Mouse (Mus musculus) adrenal gland, postnatal 14 days (tissue): ENCODE data around the gene Htt. TPM values are rescaled to one million over a fixed set of nuclear protein-coding genes. Genes with fewer than 3 reads are reported as not detected.
"Not testable (repeated sequence)": the region's sequence is repeated elsewhere in the genome, so short reads cannot be mapped to it uniquely, and the experiment has no call there.

Source experiments
- DNase-seq: peaks from one replicate; pipeline ENCODE4 v3.0.0; 2021; ENCODE audit warnings: mixed read lengths
- long read RNA-seq, 2 experiments: library from polyadenylated mRNA; stranded (forward); transcript quantifications; one replicate each; pipeline ENCODE4 v2.0.0; 2021
- total RNA-seq: library from RNA; stranded (reverse); gene quantifications from 2 replicates; pipeline ENCODE4 v1.2.3, GENCODE M21; 2021

The Htt gene
- total RNA-seq, result 24.6 and 25.8 TPM in 2 replicates
- long read RNA-seq, experiment 1, partial matches to known transcripts, result 3 of 3 reads
- long read RNA-seq, experiment 1, other reads (novel, unspliced or antisense), result 0 of 3 reads
- long read RNA-seq, experiment 2, partial matches to known transcripts, result 6 of 6 reads
- long read RNA-seq, experiment 2, other reads (novel, unspliced or antisense), result 0 of 6 reads

- peak; percentile 98 for DNase-seq
Measured at GRCm38 (mm10) chr5:34761509-34761908, at the start of gene Htt. Gene Htt, plus strand, starts transcription at chr5:34761740.

- not testable (repeated sequence) for DNase-seq
Measured at GRCm38 (mm10) chr5:34714371-34714770, 47.2 kb upstream of the Htt start.

DNA sequence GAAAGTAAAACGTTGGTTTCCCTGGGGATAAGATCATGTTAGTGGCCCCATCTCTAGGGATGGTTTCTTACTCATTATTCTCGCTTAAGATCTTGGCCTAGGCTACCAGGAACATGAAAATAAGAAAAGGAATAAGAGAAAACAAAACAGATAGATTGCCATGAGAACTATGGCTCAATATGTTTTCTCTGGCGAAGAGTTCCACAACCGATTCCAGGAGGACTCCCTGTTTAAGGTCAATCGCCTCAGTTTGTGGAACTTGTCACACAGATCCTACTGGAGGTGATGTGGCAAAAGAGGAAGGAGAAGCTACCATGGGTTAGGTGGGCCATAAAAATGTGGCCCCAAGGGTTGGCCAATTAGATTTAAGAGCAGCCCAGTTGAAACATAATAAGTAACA is 46.7 kb upstream of the Htt start:
- DNase-seq, result no peak

DNA sequence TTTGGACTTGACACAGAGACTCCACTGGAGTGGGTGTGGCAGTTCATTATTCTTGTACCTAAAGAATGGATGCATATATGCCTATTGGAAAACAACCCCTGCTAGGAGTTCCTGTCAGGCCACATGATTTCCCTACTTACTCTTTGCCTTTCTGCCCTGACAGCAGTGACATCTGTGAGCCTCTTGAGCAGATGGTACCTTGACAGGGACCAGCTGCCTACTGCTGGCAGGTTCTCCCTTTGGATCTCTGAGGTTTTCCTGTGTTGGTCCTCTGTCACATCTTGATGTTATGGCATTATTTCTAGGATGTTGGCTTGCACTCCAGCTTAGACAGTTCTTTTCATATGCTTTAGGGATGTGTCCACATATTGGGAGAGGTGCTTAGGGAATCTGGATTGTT is 32.4 kb upstream of the Htt start:
- no peak for DNase-seq

DNA sequence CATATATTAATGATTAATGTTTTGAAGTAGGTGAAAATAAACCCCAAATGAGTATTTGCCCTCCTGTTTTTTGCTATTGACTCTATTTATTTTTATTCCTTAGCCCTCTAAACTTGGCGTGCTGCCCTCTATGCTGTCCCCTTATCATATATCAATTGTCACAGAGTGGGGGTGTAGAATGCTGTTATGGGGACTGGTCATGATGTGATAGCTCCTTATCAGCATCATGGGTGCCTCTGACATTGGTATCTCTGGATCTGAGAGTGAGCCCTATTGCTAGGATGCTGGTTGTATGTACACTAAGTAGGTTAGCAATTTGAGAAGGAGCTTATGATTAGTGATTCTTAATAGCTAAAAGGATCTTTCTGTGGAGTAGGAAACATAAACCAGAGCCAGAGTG is 31.3 kb upstream of the Htt start:
- DNase-seq, result no peak

- no peak for DNase-seq
Measured at GRCm38 (mm10) chr5:34751477-34751876, 10.1 kb upstream of the Htt start.

- DNase-seq, result no peak
Measured at GRCm38 (mm10) chr5:34758762-34759161, 2.8 kb upstream of the Htt start.

GRCm38 (mm10) chr5:34760850-34761508 is 561 bp upstream of the Htt start:
- no peak for DNase-seq

DNA sequence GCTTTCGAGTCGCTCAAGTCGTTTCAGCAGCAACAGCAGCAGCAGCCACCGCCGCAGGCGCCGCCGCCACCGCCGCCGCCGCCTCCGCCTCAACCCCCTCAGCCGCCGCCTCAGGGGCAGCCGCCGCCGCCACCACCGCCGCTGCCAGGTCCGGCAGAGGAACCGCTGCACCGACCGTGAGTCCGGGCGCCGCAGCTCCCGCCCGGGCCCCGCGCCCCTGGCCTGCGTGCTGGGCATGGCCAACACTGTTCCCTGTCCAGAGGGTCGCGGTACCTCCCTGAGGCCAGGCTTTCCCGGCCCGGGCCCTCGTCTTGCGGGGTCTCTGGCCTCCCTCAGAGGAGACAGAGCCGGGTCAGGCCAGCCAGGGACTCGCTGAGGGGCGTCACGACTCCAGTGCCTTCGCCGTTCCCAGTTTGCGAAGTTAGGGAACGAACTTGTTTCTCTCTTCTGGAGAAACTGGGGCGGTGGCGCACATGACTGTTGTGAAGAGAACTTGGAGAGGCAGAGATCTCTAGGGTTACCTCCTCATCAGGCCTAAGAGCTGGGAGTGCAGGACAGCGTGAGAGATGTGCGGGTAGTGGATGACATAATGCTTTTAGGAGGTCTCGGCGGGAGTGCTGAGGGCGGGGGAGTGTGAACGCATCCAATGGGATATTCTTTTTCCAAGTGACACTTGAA is 533 bp downstream of the Htt start:
- DNase-seq, result peak; percentile 57

DNA sequence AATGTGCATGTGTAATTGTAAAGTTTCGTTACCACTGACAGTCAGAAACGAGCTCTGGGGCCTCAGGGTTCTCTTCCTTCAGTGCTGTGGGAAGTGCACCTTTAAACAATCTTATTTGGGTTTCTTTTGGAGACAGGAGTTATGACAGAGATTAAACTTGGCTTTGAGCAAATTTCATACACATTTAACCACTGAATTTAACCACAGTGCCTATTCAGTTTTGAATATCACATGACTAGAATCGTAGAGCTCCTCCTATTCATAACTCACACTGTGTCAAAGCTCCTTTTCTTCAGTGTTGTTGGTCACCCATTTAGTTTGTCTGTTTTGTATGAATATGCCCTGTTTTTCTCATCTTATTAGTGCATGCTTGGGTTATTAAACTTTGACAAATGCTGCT is 10.3 kb downstream of the Htt start:
- no peak for DNase-seq

DNA sequence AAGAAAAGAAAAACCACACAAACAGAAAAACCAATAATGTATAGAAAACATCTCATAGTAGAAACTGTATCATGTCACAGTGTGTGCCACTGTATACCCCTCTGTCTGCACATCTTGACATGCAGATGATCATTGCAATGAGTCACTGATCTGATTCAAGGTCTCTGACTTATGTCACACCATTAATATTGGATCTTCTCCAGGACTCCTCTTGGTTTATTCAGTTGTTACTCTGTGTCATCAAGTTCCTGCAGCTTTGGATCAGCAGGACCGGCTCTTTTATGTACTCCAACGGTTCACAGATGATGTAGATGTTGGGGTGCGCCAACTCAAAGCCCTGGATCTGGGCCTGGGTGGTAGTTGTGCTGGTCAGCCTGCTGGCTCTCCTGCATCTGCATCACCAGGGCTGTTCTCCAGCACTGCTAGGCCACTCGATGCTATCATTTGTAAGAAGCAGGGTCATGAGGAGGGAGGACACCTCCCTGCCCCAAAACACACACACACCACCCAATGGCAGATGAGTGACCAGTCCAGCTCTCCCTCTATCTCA is 11.2 kb downstream of the Htt start:
- peak; percentile 13 for DNase-seq

- peak; percentile 16 for DNase-seq
Measured at GRCm38 (mm10) chr5:34773392-34773791, 11.9 kb downstream of the Htt start.

DNA sequence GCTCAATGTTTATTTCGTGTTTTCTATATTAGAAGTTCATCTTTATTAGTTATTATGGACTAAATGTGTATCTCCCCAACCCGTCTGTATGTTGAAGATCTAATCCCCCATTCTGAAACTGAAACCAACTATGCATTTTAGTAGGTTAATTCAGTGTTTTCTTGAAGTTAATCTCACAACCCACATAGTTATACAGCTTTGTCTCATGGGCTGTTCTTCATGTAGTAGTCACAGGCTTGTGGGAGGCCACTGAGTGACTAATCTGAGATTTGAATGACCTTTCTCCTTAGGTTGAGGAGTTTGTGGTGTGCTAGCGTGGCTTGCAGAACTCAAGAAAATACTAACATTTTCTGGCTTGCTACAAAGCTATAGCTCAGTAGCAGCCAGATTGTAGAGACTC is 23.5 kb downstream of the Htt start:
- DNase-seq, result no peak

DNA sequence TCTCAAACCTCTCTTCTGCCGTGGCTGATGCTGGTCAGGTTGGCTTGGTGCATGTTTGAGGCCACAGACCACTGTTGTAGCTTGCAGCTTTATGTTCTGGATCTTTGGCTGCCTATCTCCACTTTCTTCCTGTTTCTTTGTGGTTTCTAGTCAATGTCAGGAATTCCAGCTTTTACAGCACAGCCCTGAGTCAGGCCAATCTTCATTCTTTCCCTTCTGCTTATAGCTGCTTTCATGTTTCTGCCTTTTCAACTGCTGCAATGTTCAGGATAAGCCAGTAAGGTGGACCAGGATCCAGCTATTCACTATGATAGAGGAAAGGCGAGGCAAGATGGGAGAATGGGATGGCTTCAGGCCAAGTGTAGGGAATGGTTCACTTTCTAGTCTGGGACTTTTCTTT is 29.6 kb downstream of the Htt start:
- no peak for DNase-seq

GRCm38 (mm10) chr5:34800292-34800953 is 38.9 kb downstream of the Htt start:
- no peak for DNase-seq

- no peak for DNase-seq
Measured at GRCm38 (mm10) chr5:34806038-34806437, 44.5 kb downstream of the Htt start.

DNA sequence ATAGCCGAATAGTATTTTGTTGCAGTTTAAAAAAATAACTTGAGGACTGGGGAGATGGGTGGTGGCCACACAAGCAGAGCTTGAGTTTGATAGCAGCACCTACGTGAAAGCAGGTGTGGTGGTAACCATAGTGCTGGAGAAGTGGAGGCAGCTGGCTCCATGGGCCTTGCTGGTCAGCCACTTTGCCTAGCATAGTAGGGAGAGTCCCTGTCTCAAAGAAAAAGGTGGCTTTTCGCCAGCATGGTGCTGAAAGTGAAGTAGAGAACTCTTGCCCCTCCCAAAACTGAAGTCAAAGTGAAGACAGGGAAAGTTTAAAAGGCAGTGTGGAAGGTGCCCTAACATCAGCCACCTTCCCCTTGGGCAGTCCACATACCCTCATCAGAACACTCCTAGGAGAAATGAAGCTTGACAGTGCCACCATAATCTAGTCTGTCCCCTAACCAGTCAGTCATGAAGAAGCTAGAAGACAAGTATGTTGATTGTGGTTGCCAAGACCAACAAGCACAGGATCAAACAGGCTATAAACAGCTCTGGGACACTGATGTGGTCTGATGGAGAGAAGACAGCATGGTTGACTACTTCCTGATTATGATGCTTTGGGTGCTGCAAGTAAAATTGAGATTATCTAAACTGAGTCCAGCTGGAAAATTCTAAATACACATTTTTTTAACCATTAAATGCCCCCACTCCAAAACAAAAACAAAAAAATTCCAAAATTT is 61.0 kb downstream of the Htt start:
- DNase-seq, result no peak

- no peak for DNase-seq
Measured at GRCm38 (mm10) chr5:34854079-34854478, 92.5 kb downstream of the Htt start.

DNA sequence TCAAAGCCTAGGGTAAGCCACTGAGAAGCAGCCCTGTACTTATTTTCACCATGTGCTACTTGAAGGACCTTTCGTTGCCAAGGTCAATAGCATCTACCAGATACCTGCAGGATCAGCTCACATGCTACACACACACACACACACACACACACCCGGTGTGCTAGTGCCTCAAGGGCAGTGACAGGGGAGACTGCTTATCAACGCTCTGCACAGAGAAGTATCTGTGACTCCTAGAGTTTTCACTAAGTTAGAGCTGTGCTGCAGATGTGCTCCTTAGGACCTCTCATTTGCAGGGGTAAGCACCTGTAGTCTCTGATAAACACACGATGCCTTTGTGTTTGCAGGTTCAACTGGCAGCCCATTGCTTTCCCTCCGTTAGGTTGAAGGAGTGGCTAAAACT is 103.8 kb downstream of the Htt start:
- no peak for DNase-seq

GRCm38 (mm10) chr5:34880307-34880706 is 118.8 kb downstream of the Htt start:
- DNase-seq, result not testable (repeated sequence)

- no peak for DNase-seq
Measured at GRCm38 (mm10) chr5:34881023-34881422, 119.5 kb downstream of the Htt start.

DNA sequence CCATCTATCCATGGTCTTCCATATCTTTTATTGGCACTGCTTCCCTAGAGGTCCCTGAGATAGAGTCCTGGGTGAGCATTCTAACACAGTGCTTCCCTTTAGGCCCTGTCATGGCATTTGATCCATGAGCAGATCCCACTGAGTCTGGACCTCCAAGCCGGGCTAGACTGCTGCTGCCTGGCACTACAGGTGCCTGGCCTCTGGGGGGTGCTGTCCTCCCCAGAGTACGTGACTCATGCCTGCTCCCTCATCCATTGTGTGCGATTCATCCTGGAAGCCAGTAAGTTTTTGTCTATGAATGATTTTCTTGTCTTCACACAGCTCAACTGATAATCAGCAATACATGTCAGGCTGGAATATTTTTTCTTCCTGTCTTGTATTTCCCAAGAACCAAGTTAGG is 123.7 kb downstream of the Htt start:
- DNase-seq, result peak; percentile 24
